Mouse (Mus musculus): ENCODE measurements around the gene Tgfbrap1.
"Not testable (repeated sequence)": the region's sequence is repeated elsewhere in the genome, so short reads cannot be mapped to it uniquely, and the experiment has no call there.

The Tgfbrap1 gene

DNA sequence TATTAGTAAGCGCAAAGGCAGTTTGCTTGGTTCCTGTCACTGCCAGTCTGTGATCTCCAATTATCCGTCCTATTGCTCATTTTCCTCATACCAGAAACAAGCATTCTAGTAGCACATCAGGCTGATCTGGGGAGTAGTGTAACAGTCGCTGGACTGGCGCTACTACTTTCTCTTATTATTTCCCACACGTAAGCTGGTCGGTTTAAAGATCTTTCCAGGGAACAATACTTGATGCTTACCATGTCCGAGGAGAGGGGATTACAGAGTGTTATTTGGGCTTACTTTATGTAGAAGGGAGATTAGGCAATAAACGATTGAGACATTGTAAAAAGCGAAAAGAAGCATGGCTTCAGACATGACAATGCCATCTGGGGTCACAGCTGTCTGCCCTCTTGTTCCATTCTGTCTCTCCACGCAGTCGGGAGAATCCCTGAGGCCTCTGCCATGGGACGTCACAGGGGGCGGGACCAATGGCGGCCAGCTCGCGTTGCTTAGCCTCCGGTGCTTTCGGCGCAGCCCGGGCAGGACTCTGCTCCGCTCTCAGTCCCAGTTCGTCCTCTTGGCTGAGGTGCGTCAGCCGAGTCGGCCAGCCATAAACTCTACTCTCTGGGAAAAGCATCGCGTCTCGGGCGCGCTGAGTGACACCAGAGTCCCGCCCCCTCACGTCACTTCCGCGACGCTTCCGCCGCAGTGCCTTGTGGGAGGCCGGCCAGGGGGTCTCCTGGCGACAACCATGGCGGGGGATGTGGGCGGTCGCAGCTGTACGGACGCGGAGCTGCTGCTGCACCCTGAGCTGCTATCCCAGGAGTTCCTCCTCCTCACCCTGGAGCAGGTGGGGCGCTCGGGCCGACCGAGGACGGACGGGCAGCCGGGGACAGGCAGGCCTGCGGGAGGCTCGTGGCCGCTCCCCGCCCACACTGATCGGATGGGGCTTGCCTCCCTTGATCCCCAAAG lies at the start of gene Tgfbrap1, which contains the start of gene AI597479:
TSS of gene Tgfbrap1 (minus strand) at position 607 of the 954 bp plus-strand sequence.
TSS of gene AI597479 (plus strand) at position 680 of the 954 bp plus-strand sequence.
- peak; percentile 94 for DNase-seq

DNA sequence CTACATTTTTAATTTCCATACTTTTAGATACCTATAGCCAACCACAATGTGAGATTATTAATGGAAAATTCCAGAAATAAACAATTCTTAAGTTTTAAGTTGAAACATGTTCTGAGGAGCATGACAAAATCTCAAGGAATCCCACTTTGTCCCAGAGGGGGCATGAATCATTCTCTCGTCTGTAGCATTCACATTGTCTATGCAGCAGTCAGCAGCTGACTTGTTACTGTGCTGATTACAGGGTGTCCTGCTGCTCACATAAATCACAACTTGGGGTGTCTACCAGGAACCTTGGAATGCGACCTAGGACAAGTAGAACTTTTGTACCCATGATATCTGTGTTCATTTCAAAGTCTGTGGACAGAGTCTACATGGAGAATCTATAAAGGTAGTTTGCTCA lies 49.0 kb upstream of the Tgfbrap1 start:
- no peak for DNase-seq

DNA sequence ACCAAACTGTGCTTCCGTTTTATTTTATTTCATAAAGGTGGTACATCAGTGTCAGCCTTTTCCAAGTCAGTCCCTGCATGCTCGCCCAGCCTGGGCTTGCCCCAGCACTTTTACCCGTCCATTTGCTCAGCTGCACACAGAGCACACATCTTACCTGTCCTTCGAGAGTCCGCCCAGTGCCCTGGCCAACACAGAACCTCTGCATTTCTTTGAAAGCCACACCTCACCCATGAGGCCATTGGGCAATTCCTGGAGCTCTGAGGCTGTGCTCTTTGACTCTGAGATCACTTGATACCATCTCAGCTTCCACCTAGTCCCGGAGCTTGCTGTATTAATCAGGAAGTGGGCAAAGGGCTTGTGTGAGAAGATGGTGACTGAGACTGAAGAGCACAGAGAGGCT lies 47.0 kb upstream of the Tgfbrap1 start:
- DNase-seq, result no peak

DNA sequence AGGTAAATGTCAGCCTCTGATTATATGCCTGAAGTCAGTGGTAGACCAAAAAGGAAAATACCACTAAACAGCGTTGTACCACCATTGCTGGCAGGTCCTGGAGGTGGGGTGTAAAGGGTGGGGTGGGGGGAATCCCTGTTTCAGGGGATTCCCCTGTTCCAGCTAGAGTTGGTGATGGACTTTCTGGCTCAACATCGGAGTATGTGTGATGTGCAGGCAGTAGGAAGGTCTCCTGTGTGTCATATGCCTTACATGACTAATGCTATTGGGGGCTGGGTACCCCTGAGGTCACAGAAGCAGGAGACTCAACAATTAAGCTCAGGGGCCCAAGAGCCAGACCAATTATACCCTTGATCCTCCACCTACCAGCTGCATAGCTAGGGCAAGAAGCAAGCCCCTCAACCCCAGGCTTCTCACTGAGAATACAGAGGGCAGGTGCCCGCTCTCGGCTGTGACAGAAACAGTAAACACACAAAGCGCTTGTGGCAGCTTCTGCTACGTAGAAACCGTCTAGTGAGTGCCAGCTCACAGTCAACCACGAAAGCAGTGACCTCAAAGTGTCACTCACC lies 46.0 kb upstream of the Tgfbrap1 start:
- DNase-seq, result no peak

DNA sequence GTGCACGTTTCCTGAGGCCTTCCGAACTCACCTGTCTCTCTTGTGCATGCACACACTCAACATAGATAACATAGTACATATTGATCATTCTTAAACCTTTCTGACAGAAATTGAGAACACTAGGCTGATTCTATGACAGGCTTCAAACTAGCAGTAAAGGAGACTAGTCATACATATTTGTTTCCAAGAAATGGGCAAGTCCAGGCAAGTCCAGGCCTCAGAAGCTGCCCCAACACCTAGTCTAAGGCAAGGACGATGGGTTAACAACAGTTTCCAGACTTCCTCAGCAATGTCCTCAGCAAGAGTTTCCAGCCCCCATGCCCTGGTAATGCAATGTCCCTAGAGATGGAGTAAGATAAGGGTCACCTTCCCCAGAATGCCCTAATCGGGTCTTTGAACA lies 45.4 kb upstream of the Tgfbrap1 start:
- DNase-seq, result no peak

DNA sequence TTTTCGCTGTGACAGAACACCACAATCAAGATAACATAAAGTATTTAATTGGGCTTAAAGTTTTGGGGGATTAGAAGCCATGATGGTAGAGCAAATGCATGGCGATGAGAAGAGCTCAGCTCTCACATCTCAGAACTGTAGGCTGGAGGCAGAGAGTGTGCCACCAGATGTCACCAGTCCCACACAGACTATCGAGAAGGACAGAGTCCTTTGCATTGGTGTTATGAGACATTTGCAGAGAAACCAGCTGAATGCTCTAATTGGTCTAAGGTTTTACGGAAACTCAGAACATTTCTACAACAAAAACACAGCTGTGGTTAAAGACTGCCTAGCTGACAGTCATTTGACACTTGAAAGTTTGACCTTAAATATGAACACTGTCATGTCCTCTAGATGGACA lies 44.8 kb upstream of the Tgfbrap1 start:
- DNase-seq, result no peak

DNA sequence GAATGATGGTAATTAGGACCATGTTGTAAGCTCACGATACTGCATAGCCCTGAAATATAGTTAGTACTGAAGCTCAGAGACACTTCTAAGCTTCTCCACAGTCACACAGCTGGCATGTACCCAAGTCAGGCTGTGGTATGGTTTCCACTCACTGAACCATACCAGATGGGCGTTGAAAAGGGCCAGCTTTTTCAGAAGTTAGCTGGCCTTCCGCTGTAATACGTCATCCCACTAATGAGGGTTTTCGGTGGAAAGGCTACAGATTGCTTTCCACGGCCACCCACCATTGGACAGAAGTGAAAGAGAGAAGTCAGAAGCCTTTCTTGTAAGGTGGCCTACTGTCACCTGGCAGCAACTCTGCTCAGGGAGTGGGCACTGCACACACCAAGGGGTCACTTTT lies 44.4 kb upstream of the Tgfbrap1 start:
- no peak for DNase-seq

DNA sequence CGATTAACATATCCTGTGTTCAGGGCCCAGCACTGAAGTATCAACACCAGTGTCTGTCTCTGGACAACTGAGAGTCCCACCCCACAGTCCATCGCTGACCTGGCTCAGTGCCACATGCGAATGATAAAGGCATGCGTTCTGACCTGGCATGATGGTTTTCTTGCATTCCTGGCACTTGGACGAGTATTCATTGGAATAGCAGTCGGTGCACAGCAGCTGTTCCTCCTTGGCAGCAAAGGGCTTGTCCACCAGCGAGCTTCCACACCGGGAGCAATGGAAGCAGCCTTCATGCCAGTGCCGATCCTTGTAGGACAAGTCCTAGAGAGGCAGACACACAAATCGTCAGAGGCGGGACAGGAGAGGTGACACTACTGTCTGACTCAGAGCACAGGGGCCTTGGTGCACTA lies 43.1 kb upstream of the Tgfbrap1 start:
- DNase-seq, result no peak

DNA sequence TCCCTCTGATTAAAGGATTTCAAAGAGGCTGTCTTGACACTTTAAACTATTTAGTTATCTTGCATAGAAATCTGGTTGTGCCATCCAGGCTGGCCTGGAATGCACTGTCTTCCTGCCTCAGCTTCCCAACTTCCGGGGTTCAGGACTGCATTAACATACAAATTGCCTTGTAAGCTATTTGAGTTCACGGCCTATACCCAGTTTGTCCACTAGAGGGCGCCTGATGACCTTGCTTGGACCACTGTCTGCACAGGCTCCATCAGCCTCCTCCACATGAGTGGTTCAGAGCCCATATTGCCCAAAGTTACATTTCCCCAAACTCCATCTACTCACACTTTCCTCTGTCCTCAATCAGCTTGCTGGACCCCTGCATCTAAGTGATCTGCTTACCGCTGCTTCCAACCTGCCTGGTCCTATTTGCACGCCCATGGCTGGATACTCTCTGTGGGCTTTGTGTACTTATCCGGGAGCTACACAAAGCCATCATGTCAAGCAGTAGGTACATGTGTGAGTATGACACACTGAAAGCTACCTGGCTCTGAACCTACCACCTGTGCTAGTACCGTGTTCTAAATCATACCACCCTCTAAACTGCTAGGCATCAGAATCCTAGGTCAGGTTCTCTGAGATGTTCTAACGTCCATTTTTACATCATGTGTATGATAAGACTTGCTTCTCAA lies 41.3 kb upstream of the Tgfbrap1 start:
- DNase-seq, result peak; percentile 78

DNA sequence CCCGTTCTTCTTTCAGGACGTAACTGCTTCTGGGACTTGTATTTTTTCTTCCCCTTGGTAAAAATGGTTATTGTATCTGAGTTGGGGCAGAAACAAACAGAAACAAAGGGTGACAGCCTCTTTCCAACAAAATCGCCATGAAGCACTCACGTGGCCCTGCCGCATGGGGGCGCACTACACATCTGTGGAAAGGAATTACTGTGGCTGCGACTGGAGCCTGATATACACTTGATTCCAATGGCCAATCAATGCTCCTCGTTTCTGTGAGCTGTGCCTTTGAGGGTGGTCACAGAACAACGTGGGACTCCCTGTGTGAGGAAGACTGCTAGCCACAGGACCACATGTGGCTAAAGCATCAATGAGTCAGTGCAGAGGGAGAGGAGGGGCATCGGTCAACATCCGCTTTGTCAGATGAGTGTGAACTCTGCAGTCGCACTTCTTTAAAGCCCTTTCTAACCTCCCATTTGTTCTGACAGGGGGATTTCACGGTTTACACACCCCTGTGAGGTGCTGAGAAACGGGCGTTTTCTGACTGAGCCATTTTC lies 39.9 kb upstream of the Tgfbrap1 start:
- no peak for DNase-seq

DNA sequence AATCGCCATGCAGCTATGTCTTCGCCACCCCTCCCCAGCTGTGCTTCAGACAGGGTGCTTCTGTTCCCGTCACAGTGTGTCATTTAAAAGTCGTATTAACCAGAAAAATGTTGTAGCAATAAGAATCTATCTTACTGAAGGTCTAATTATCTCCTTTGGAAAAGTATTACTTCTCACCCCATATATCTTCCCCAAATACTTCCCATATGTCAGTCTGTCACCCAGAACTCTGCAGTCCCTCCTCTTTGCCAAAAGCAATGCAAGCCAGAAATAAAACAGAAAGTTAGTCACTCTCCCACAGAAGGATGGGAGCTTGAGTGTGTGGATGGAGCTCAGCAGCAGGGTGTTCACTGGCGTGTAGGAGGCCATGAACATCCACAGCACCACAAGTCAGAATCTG lies 38.9 kb upstream of the Tgfbrap1 start:
- DNase-seq, result no peak

DNA sequence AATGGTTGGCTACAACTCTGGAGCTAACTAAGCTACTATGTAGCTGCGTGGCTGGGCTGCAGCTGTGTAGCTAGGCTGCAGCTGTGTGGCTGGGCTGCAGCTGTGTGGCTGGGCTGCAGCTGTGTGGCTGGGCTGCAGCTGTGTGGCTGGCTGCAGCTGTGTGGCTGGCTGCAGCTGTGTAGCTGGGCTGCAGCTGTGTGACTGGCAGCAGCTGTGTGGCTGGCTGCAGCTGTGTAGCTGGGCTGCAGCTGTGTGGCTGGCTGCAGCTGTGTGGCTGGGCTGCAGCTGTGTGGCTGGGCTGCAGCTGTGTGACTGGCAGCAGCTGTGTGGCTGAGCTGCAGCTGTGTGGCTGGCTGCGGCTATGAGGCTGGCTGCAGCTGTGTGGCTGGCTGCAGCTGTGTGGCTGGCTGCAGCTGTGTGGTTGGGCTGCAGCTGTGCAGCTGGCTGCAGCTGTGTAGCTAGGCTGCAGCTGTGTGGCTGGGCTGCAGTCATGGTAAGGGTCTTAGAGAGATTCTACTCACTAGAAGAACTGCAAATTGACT lies 38.1 kb upstream of the Tgfbrap1 start:
- DNase-seq, result not testable (repeated sequence)

DNA sequence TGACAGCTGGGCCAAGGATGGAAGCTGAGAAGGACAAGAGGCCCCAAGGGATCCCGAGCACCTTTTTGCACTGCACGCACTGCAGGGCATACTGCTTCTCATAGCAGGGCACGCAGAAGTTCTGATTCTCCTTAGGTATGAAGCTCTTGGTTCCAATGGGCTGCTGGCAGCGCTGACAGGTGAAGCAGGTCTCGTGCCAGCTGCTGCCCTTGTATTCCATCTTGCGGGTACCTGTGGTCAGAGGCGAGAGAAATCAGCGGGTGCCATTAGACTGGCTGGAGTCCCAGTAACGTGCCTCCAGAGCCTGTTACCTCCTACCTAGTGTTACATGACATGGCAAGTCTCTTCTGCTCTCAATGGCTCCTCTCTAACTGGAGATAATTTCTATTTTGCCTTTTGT lies 33.2 kb upstream of the Tgfbrap1 start:
- no peak for DNase-seq

DNA sequence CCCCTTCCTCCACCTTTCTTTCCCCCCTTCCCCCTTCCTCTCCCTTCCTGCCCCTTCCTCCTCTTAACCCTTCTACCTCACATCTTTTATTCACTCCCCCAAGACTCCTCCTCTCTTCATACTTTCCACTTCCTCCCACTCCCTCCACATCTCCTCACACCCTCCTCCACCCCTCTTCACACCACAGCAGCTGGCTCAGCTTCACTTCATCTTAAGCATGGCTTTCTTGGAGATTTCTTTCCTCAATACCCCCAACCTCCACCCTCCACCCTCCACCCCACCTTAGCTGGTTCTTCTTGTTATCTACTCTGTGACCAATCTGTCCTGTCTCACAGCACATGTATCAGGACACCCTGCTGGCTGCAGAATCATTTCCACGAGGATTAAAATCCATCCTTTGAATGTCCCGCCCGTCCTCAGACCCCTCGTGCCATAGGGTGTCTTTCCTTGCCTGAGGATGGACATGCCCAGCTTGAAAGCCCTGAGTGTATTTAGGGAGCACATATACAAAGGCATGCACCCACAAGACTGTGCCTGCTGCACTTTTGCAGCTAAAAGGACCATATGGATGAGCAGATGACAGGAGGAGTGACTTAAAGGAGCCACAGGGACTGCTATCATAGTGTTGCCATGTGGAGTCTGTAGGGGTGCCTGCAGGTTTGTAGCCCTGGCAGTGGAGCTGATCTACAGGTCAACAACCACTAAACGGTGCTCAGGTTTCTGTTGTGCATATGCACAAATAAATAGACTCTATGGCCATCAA lies 32.0 kb upstream of the Tgfbrap1 start:
- DNase-seq, result no peak

DNA sequence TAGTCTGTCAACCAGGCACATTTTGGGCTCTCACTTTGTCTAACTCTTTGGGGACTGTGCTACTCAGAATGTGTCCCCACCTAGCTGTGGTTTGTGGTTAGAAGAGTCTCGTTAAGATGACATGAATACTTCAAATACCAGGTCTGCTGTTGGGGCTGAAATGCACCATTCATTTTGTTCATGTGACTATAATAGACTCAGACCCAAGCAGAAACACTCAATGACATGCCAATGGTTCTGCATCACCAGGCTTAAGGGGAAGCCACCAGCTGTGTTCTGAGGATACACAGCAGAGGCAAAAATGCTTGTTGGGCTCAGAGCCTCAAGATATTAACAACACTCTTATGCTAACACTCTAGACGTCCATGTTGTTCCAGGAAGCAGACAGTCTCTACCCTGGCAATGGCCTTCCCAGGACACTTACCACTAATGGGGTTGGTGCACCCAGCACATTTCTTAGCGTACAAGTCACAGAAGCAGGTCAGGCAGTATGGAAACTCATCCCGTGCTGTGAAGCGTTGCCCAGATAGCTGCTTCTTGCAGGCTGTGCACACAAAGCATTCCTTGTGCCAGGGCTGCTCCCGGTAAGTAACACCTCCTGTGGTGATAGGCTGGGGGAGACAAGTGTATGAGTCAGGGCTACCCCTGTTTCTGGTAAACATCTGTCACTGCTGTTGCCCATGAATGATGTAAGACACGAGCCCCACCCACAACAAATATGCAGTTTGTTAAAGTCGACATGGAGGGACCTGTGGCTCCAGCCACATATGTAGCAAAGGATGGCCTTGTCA lies 29.6 kb upstream of the Tgfbrap1 start:
- DNase-seq, result no peak

DNA sequence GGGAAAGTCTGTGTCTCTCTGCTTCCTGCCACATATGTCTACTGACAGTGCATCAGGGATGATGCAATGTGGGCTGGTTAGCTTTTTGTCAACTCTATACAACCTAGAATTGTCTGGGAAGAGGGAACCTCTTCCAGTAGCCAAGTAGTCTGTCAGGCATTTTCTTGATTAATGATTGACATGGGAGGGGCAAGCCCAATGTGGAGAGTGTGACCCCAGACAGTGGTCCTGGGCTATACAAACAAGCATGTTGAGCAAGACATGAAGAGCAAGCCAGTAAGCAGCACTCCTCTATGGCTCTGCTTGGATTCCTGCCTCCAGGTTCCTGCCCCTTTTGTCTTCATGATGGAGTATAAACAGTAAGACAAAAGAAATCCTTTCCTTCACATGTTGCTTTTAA lies 28.8 kb upstream of the Tgfbrap1 start:
- no peak for DNase-seq

DNA sequence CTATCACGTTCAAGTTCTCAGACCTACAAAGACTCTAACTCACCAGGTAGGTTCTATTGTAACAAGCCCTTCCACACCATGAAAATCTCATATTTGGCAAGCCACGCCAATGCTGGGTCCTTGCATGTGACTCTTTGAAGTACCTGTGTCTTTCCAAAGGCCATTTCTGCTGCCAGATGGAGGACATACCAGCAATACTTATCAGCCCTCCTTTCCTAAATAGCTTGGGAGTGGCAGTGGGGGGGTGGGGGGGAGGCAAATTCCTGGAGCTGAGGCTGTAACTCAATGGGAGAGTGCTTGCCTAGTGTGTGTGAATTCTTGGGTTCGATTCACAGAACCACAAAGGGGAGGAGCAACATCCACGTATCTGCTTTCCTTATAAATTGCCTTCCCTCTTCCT lies 26.3 kb upstream of the Tgfbrap1 start:
- DNase-seq, result no peak

DNA sequence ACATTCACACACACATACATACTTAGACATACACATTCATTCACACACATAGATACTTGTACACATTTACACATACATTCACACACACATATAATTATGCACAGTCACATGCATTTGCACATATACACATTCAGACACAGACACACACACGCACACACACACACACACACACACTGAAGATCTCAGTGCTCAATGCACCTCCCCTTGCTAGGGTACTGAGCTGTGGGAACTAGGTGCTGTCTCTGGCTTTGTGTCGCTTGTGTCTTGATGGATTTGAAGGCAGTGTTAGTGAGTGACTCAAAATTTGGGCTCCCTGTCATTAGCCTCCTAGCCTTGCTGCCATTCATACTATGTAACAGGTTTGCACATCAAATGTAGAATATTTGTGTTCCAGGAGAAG lies 24.2 kb upstream of the Tgfbrap1 start:
- DNase-seq, result no peak

DNA sequence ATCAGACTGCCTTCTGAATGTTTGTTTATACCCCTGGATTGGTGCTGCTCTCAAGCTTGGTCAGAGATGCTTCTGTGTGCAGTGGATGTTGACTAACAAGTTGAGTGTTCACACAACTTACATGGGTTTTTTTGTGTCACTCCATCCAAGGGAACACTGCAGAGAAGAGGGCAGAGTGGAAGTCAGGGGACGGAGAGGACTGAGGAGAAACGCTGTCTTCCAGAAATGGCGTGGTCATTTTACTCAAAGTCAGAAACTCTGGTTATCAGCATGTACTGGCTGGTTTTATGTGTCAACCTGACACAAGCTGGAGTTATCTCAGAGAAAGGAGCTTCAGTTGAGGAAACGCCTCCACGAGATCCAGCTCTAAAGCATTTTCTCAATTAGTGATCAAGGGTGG lies 22.5 kb upstream of the Tgfbrap1 start:
- DNase-seq, result no peak

DNA sequence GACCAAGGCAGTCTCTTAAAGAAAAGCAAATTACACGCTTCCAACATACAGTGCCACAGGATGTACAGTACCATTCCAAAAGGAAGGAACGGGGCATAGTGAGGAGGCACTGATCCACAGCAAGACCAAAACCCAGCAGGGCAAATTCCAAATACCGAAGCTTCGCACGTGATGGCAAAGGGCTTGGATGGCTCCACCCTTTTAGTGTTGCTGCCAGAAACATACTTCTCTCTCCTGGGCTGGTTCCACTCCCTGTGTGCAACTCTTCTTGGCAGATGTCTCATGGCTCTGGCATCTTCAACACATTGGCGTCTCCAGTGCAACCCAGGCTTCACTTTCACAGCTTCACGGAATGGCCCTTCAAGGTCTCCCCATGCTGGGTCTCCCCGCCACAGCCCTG lies 19.0 kb upstream of the Tgfbrap1 start:
- DNase-seq, result no peak

DNA sequence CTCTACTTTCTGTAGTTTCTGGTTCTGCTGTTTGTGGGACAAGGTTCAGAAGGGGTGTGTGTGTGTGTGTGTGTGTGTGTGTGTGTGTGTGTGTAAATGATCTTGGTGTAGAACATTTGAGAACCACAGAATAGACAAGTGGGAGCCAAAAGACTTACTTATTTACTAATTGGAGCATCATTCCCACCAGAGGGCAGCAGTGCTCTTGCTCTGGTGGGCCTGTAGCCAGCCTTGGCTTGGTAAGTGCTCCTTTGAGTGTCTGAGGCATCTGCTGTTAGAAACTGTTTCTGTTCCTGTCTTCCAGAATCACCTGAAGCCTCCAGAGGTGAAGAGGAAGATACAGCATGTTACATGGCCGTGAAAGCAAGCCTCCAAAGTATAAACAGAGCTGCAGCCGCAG lies 14.4 kb upstream of the Tgfbrap1 start:
- peak; percentile 65 for DNase-seq

DNA sequence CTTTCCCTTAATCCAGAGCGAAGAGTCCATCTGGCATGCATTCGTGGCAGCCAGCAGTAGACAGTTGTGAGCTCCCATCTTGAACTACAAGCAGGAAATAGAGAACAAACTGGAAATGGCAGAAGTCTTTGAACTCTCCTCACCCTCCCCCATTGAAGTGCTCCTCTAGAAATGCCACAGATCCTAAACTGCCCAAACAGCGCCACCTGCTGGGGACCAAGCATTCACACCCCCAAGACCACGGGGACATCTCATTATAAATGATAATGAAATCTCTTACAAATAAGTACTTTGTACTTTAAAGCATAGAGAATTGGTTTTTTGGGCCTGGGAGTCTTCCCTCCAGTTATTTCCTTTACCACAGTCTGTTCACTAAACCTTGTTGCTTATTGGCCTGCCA lies 12.1 kb upstream of the Tgfbrap1 start:
- DNase-seq, result no peak
